Mouse (Mus musculus) thymus, postnatal 36 days (tissue): ENCODE measurements around the gene Farp2.
"Not testable (repeated sequence)": the region's sequence is repeated elsewhere in the genome, so short reads cannot be mapped to it uniquely, and the experiment has no call there.

ENCODE experiments used
- DNase-seq, 2 experiments: peaks; one replicate each; pipeline ENCODE4 v3.0.0; 2022; ENCODE audit warnings: mixed read lengths in 2 of 2

The Farp2 gene

GRCm38 (mm10) chr1:93511585-93512350 is at the start of gene Farp2:
TSS of gene Farp2 (plus strand) at chr1:93512079.
- DNase-seq = peak; percentile 93 to 97

- DNase-seq = no peak
These were observed 46.8 kb upstream of the Farp2 start for GRCm38 (mm10) chr1:93465066-93465465.

GRCm38 (mm10) chr1:93465746-93466145 is 46.1 kb upstream of the Farp2 start:
- DNase-seq = peak in 1 of 2 experiments; percentile 38

- DNase-seq = no peak
These were observed 43.3 kb upstream of the Farp2 start for GRCm38 (mm10) chr1:93468626-93469025.

GRCm38 (mm10) chr1:93475694-93476093 is 36.2 kb upstream of the Farp2 start:
- no peak for DNase-seq

- peak; percentile 98 to 99 for DNase-seq
These were observed 33.9 kb upstream of the Farp2 start for GRCm38 (mm10) chr1:93477758-93478585.

GRCm38 (mm10) chr1:93478586-93479475 is 33.0 kb upstream of the Farp2 start, which contains the start of gene Hdlbp:
TSS of gene Hdlbp (minus strand) at chr1:93478815.
- peak; percentile 99 to 100 for DNase-seq

GRCm38 (mm10) chr1:93479476-93480083 is 32.3 kb upstream of the Farp2 start:
- peak; percentile 6 to 25 for DNase-seq

- not testable (repeated sequence) for DNase-seq
These were observed 25.6 kb upstream of the Farp2 start for GRCm38 (mm10) chr1:93486302-93486701.

GRCm38 (mm10) chr1:93495312-93495711 is 16.6 kb upstream of the Farp2 start:
- no peak for DNase-seq

- DNase-seq = no peak
These were observed 4.8 kb upstream of the Farp2 start for GRCm38 (mm10) chr1:93506944-93507676.

- DNase-seq = not testable (repeated sequence)
These were observed 3.3 kb upstream of the Farp2 start for GRCm38 (mm10) chr1:93508576-93508975.

- DNase-seq = no peak
These were observed 442 bp downstream of the Farp2 start for GRCm38 (mm10) chr1:93512351-93512690.

GRCm38 (mm10) chr1:93513221-93513620 is 1.3 kb downstream of the Farp2 start:
- no peak for DNase-seq

GRCm38 (mm10) chr1:93521491-93521890 is 9.6 kb downstream of the Farp2 start:
- no peak for DNase-seq

- no peak for DNase-seq
These were observed 10.4 kb downstream of the Farp2 start for GRCm38 (mm10) chr1:93522325-93522724.

GRCm38 (mm10) chr1:93529801-93530200 is 17.9 kb downstream of the Farp2 start:
- no peak for DNase-seq

- DNase-seq = no peak
These were observed 25.3 kb downstream of the Farp2 start for GRCm38 (mm10) chr1:93537227-93537626.

GRCm38 (mm10) chr1:93543196-93543595 is 31.3 kb downstream of the Farp2 start:
- DNase-seq = no peak

GRCm38 (mm10) chr1:93547286-93547685 is 35.4 kb downstream of the Farp2 start:
- no peak for DNase-seq

GRCm38 (mm10) chr1:93551427-93551826 is 39.5 kb downstream of the Farp2 start:
- DNase-seq = no peak

- no peak for DNase-seq
These were observed 51.3 kb downstream of the Farp2 start for GRCm38 (mm10) chr1:93563224-93563623.
